Mouse (Mus musculus) T-helper 2 cell (primary cell): ENCODE results near the gene Prpf38b.

Experiments used
- in situ Hi-C: fragments of 300-600 bp; cut with MboI, MseI; formaldehyde crosslinking; loops from one replicate; pipeline ENCODE4 v1.15.1; 2025; ENCODE audit warnings: high pct_unique_total_duplicates

The Prpf38b gene

DNA sequence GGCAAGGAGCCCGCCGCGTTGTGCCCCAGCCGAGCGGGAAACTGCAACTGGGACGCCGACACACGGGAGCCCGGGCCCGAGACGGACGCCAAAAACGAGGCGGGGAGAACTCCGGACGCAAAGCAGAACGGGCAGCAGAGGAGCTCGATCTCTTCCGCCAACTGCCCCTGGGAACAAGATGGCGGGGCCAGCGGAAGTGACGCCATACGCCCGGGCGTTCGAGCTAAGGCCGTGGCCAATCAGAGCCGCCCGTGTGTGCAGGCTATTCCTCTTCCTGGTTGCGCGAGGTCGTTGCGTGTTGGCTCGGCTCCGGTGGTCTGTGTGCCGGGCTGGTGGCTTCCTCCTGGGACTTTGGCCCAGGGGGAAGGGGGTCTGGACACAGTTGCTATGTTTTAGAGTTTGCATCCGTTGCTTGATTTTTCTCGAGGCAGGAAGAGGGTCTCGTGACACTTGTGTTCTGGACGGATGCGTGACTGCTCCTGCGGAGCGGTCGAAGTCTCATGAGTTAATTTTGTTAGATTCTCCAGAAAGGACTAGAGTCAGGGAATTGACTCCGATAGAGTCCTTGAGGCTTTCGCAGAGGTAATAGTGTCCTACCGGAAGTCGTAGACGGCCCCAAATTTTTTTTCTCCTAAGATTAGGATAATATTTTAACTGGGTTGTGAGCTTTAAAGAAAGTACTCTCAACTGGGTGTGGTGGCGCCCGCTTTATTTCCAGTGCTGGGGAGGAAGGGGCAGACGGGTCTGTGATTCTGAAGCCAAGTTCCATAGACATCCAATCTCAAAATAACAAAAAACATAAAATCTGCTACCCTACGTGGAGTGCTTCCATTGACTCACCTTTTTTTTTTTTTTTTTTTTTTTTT is at the start of gene Prpf38b:
Prpf38b (minus strand) TSS at position 180 of the 866 bp plus-strand sequence.
- in situ Hi-C loops, result no loop called here

DNA sequence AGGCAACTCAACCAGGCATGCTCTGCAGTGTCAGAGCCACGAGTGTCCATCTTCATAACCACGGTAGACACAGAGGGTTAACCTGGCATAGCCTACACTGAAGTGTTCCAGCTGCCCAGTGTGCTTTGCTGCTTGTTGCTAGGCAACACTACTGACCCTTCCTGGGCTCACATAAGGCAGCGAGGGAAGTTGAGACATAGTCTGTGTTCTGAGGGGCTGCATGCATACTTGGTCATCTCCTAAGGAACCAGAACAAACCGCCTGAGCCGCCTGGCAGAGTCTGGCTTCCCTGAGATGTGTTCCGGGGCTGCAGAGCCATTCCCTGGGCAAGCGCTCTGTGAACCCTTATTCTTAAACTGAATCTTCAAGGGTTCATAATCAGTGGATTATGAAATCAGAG is 49.7 kb upstream of the Prpf38b start:
- in situ Hi-C loops, result no loop called here

DNA sequence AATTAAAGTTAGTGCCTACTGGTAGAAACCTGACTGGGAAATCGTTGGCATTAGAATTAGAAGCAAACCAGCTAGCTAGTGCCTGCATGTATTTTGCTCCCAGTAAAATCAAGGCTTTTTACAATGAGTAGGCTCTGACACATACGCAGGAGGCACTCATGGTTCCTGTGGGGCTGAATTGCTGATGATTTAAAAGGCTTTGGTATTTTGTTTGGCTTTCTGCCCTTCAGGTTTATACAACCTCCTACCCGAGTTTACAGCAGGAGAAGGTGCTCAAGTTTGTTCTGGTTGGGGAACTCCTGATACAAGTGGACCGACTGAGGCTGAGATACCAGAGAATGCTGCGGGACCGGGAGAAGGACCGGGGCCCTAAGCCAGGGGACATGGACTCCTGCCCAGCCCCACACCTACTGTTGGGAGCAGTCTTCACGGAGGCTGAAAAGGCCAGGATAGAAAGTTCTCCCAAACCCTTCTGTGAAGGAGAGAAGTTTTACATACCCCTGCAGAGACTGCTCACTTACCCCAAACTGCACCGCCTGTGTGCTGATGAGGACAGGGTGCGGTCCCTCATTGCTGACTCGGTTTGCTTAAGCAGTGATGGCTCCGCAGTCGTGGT is 48.3 kb upstream of the Prpf38b start:
- in situ Hi-C loops, result no loop called here

DNA sequence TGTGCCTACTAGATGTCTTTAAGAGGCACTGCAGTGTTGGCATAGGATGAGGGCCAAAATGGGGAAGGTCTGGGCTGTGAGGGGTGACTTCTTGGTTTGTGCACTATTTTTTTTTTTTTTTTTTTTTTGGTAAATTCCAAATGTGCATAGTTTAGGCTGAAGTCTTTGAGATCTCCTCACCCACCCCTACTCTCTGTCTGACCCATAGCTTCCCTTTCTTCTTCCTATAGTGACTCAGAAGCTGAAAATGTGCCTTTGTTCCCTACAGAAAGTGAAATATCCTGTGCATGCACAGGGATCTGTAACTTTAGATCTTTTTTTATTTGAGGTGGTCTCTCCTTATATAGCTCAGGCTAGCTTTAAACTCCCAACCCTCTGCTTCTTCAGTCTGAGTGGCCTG is 46.4 kb upstream of the Prpf38b start:
- in situ Hi-C loops, result no loop called here

- in situ Hi-C loops, result no loop called here
Measured at GRCm38 (mm10) chr3:108940996-108941395, 29.5 kb upstream of the Prpf38b start.

DNA sequence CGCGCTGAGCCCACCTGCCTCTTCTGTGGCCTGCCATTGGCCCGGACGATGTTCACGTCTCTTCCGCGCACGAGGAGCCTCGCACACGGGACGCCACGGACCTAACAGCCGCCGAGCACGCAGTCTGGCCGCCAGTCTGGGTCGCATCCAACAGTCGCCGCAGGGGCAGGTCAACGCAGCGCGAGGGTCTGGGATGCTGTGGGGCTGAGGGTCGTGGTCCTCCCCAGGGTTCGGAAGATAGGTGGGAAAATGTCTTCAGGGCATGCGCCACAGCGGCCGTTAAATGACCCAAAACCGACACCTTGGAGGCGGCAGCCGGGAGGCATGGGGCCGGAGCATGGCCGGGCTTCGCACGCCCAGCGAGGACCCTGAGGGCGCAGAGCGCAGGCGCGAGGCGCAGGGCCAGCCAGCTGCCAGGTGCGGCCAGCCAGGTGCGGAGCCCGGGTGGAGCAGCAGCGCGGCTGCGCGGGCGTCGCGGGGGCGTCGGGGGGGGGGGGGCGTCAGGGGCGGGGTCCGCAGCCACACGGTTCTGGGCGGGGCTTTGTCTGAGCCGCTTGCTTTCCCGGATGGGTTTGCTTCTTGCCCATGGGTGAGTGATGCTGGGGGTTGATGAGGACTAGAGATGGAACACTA is 28.6 kb upstream of the Prpf38b start, which contains the start of gene Gm9857:
Gm9857 (minus strand) TSS at position 445 of the 633 bp plus-strand sequence.
- in situ Hi-C loops, result no loop called here

DNA sequence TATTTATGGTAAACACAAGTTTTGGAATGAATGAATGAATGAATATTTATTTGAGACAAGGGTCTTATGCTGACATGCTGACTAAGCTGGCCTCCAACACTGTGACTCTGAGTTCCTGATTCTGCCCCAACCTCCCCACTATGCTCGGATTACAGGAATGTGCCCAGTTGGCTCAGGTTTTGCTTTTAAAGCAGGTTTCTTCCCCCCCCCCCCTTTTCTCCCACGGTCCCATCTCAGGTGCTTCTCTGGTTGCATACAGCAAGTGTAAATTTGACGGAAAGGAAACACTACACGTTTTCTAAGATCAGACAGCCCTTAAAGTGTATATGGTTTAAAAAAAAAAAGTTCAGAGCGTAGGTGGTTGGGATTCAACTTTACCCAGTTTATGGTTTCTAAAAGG is 28.0 kb upstream of the Prpf38b start, which contains the start of gene Henmt1:
Henmt1 (plus strand) TSS at position 301 of the 400 bp plus-strand sequence.
- in situ Hi-C loops, result no loop called here

DNA sequence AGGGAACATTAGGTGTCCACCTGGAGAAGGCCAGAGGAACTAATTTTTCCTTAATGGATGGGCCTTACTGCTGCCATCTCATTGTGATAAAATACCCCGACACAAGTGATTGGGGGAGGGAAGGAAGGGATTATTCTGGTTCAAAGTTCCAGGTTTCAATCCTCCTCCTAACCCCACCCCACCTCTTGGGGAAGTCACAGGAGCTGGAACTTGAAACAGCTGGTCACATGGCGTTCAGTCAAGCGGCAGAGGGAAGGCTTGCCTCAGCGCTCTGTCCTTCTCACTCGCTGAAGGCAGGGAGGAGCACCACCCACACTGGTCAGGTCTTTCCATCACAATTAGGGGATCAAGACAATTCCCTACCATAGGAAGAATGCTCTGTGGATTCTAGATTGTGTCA is 27.2 kb upstream of the Prpf38b start:
- in situ Hi-C loops, result no loop called here

DNA sequence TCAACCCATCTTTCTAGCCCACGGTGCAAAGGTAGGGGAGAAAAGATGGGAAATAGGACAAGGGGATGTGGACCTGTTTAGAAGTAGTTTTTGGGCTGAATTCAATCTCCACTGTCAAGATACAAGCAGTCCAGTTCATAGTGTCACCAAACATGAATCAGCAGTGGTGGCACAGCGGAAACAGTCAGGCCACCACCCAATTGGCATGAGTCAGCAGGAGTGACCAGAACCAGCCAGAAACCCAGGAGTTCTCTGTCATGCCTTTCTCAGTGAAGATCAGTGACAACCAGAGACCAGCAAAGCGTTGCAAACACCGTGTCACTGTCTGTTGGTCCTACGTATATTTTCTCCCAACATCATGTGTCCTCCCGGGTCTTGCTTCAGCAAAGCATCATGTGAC is 22.0 kb upstream of the Prpf38b start:
- in situ Hi-C loops, result no loop called here

GRCm38 (mm10) chr3:108926308-108926707 is 14.8 kb upstream of the Prpf38b start:
- in situ Hi-C loops, result no loop called here

DNA sequence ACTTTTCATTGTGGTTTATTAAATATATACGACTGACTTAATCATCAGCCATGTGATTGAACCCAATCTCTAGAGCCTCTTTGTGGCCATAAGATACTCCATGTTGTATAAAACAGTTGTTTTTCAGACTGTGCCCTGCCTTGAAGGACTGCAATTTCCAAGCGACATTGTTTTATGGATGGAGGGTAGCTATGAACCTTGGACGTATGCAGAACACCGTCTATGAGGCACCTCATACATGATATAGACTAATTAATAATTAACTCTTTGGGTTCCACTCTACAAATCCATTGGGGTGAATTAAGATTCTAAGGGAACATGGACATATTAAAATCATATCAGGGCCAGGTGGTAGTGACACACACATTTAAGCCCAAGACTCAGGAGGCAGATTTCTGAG is 14.2 kb upstream of the Prpf38b start:
- in situ Hi-C loops, result no loop called here

GRCm38 (mm10) chr3:108921822-108922221 is 10.3 kb upstream of the Prpf38b start:
- in situ Hi-C loops, result no loop called here

- in situ Hi-C loops, result no loop called here
Measured at GRCm38 (mm10) chr3:108920442-108921070, 9.0 kb upstream of the Prpf38b start.

GRCm38 (mm10) chr3:108918852-108919251 is 7.3 kb upstream of the Prpf38b start:
- in situ Hi-C loops, result no loop called here

DNA sequence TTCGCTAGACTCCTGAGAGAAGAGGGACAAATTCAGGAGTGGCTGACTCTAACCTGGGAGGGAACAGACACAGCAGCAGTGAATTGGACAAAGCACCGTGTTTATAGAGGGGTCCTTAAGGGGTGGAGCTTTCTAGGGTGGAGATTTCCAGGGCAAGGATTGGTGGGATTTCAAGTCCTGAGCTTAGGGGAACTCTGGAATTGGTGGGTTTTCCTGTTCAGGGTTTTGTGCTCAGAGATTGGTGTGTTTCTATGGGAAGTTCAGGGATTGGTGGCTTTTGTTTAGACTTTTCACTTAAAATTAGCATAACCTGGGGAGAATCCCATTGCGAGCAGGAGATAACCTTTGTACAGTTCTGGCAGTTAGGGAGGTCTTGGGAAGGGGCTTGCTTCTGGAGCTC is 6.5 kb upstream of the Prpf38b start:
- in situ Hi-C loops, result no loop called here

- in situ Hi-C loops, result no loop called here
Measured at GRCm38 (mm10) chr3:108916857-108917256, 5.3 kb upstream of the Prpf38b start.

DNA sequence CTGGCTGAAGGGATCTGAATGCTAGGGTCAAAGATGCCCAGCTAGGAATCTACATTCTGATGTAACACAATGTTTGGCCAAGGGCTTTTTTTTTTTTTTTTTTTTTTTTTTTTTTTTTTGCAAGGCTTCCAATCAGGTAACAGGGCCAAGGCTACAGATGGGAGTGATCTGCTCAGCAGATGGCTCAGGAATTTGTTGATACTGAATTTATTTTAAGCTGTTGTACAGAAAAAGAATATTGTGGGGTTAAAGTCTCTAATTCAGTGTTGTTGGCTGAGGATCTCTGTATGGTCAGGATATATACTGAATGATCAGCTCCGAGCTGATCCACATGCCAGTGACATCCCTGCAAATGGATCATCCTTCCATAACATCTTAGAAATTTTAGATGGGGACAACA is 4.5 kb upstream of the Prpf38b start:
- in situ Hi-C loops, result no loop called here

- in situ Hi-C loops, result no loop called here
Measured at GRCm38 (mm10) chr3:108911081-108911547, 413 bp downstream of the Prpf38b start.

- in situ Hi-C loops, result no loop called here
Measured at GRCm38 (mm10) chr3:108910303-108911080, 1.0 kb downstream of the Prpf38b start.

- in situ Hi-C loops, result no loop called here
Measured at GRCm38 (mm10) chr3:108902934-108903333, 8.6 kb downstream of the Prpf38b start.

GRCm38 (mm10) chr3:108902038-108902437 is 9.5 kb downstream of the Prpf38b start:
- in situ Hi-C loops, result no loop called here
